Mouse (Mus musculus): ENCODE measurements at regions not wholly inside any gene's neighbourhood (a gene's known extent, or its start where the extent isn't known, plus 50 kb on each side); places are given as distances from the start of the nearest gene placed in this dataset.
"Not testable (repeated sequence)": the region's sequence is repeated elsewhere in the genome, so short reads cannot be mapped to it uniquely, and the experiment has no call there.

DNA sequence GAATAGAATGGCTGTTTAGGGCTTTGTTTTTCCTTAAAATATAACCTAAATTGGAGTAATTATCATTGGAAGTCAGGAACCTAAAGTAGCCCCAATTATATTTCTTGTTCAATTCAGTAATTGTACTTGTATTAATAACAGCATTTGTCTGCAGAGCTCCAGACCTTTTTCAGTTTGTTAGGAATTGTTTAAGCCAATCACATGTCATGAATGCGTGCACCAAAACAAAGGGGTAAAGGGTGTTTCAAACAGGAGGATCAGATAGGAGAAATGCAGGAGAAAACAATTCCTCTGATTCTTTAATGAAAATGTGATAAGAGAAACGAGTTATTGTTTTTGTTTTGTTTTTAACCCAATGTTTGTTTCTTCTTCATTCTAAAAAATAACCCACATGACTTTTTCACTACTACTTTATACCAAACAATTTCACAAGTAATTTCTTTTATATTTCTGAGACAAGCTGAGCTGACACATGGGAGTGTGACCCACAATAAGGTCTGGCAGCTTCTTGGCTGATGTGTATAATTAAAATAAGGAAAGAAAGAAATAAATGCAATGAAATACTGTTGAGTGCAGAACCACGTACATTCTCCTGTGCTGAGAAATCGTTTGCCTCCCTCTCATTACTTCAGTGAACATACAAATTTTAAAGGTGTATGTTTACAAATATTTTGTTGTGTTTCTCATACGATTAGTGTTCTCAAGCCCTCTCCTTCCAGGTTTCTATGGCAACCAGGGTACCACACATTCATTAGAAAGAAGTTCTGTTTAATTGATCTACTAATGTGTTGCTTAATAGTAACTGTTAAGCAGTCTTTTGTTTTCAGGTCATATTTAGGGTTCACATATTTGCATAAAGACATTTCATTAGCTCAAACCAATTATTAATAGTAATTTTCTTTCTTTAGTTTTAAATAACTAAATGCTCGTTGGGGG, 397.7 kb downstream of the Isl1 start:
- no peak for DNase-seq (ENCODE audit: low read depth, low spot score)

- no peak for DNase-seq (ENCODE audit: low read depth, low spot score)
Observed at GRCm38 (mm10) chr13:115910866-115911449, 398.5 kb downstream of the Isl1 start.

DNA sequence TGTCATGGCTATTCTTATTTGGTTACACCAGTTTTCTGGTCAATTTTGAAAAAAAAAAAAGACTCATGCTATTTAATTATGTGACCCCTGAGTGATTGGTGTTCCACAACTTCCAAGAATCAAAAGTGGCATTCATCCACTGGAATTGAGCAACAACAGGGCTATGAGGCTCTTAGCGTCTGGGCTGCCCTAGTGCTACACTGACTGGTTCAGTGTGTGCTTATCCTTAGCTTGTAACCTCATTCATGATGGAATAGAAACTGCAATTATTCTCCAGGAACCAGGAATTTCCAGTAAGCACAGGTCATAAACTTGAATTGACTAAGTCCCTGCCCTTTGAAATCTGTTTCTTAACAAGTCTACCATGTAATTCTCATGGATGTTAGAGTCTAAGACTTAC, 428.9 kb downstream of the Isl1 start:
- no peak for DNase-seq (ENCODE audit: low read depth, low spot score)

DNA sequence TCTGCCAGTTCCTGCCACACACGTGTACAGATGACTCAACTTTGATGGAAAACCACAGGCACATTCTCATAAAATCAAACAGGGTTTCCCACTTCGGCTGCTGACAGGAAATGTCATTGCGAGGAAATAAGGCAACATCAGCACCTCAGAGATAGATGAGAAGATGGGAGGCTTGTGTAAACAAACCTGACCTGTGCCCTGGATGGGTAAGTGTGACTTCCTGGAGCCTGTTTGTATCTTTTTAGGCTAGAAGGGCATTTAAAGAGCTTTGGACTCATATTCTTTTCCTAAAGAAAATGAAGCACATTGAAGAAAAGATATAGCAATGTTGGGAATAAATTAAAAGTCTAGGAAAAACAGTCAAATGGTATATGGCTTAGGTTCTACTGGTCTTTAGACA, 449.0 kb downstream of the Isl1 start:
- DNase-seq (ENCODE audit: low read depth, low spot score), result no peak

GRCm38 (mm10) chr13:115856632-115857031, 452.9 kb downstream of the Isl1 start:
- no peak for DNase-seq (ENCODE audit: low read depth, low spot score)

DNA sequence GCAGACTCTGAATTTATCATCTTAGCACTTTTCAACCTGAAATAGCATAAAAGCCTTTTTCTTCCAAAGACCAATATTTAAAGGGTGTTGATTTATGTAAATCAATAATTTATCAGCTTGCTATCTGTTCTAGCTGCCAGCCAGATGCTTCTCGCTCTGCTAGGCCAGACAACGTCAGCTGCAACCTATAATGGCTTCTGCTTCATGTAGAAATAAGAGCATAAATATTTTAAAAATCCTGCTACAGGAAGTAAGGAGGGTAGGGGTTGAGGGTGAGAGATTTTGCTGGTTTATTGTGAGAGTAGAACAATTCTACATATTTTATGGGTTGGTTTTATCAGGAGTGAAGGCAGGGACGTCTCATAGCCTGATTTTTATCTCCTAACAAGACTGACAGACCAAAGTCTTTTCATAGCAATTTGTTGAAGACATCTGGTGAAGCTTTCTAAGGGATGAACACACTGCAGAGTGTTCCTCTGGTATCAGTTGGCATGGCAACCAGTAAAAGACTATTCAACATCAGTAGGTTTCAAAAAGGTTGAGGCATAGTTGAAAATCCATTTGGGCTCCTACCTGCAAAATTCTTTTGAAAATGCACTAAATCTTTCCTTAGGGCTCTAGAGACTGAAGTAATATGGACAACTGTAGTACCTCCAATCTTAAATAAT, 456.7 kb downstream of the Isl1 start:
- DNase-seq (ENCODE audit: low read depth, low spot score), result no peak

DNA sequence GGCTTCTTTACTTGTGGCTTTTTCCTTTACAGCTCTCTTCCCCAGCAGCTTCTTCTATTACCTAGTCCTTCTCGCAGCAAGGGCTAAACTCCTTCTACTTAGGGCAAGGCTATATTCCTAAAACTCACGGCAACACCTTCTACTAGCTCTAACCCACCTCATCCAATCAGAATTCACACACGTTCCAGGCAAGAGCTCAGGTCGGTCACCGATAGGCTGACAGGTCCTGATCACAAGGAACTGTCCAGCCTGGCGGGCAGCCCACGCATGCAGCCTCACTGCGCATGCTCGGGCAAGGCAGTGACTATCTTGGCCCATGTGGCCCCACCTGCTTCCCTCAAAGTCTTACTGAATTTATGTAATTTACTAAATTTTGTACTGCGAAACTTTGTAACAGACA, 466.4 kb downstream of the Isl1 start:
- no peak for DNase-seq (ENCODE audit: low read depth, low spot score)

DNA sequence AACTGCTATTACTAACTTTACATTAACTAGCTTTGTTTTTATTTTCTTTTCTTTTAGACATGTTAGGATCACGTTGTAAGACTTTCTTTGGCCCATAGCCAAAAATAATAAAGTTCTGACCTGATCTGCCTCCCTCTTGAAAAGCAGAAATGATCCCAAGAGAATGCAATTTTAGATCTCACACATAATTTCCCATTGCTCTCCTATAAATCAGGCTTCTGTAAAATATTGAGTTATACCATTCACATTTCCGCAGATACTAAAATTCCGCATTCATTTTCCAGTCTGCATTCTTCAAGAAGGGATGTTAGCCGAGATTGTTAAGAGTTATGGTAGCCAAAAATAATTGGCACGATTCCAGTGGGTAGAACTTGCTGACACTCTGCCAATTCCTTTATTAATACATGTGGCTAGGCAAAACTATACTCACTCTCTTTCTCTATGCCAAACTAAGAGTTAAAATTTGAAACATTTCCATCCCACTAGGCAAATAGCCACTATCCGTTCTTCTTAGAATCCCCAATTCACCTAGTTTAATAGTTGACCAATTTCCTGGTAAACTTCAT, 473.2 kb downstream of the Isl1 start:
- no peak for DNase-seq (ENCODE audit: low read depth, low spot score)

DNA sequence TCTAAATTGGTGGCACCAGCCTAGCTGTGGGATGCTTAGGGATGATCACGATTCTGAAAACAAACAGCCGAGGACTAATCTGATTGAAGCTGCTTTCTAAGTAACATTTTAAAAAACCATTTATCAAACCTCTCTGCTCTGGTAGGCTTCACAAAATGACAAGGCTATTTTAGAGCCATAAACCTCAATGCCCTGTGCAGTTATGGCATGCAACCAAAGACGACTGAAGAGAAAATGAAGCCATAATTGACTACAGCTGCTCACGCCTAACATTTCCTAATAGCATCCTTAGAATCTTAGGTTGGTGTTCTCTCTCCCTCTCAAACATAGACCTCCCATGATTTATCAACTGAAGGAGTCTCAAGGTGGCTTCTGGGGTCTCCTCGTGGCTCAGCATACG, 484.3 kb downstream of the Isl1 start:
- no peak for DNase-seq (ENCODE audit: low read depth, low spot score)

DNA sequence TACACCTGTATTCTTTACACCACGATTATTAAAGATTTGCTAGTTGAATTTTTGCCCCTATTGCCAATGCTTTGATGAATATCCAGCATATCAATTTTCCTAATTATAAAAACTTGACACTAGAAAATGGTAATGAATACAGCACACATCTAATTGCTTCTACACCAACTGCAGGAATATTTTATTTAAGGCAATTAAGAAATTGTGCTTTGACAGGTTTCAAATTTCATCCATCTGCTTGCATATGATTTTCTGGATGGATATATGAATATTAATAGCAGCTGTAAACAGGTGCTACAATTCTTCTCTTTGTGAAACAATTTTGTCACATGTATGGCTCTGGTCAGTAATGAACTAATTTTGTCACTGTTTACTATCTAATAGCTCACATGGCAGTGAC, 487.0 kb downstream of the Isl1 start:
- no peak for DNase-seq (ENCODE audit: low read depth, low spot score)

DNA sequence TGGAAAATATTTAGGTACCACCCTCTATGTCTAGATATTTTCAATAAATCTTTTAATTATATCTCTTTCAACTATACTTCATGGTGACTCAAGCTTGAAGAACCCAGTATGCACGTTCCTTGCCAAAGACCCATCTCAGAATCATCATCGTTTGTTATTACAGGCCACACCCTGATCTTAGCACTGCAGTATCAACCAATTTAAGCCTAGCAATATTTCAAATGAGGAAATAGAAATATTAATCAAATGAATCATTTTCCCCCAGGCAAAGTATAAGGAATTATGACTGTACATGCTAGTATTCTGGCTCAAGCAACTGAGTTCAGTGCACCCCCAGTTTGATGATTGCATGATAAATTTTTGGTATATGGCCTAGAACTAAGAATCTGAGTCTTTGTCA, 495.3 kb downstream of the Isl1 start:
- DNase-seq (ENCODE audit: low read depth, low spot score), result no peak

GRCm38 (mm10) chr13:115799294-115799693, 510.2 kb downstream of the Isl1 start:
- no peak for DNase-seq (ENCODE audit: low read depth, low spot score)

GRCm38 (mm10) chr13:115751271-115751670, 558.2 kb downstream of the Isl1 start:
- DNase-seq (ENCODE audit: low read depth, low spot score), result no peak

DNA sequence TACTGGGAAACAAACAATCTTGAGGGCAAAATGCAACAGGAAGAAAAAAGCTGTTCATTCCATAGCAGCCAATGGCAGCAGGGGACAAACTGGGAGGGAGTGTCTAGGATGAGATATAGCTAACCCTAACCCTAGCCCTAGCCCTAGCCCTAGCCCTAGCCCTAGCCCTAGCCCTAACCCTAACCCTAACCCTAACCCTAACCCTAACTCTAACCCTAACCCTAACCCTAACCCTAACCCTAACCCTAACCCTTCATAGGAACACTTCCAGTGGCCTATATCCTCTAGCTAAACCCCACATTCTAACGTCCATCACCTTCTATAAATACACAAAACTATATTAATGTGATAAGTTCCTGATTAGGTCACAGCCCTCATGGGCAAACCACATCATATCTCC, 567.4 kb downstream of the Isl1 start:
- not testable (repeated sequence) for DNase-seq (ENCODE audit: low read depth, low spot score)

GRCm38 (mm10) chr13:115727986-115728385, 581.5 kb downstream of the Isl1 start:
- DNase-seq (ENCODE audit: low read depth, low spot score), result no peak

GRCm38 (mm10) chr13:115725356-115725952, 584.0 kb downstream of the Isl1 start:
- no peak for DNase-seq (ENCODE audit: low read depth, low spot score)

- DNase-seq (ENCODE audit: low read depth, low spot score), result no peak
Observed at GRCm38 (mm10) chr13:115719276-115719675, 590.2 kb downstream of the Isl1 start.

GRCm38 (mm10) chr13:115718859-115719258, 590.6 kb downstream of the Isl1 start:
- DNase-seq (ENCODE audit: low read depth, low spot score), result no peak

DNA sequence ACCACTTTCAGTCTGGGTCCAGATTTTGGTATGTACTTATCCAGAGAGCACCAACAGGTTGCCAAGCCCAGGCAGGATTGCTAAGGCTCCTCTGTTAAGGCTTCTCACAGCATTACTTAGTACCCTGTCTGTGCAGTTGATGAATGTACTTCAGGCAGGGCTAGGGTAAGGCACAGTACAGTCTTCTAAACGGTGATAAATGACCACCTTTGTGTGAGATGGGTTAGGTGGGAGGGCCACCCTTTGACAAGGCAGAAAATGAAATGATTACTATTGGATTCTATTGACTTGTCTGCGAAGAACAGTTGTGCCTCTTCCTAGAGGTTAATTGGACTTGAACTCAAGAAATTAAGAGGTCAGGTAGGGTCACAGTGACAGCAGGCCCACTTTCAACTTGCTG, 594.4 kb upstream of the Itga1 start:
- DNase-seq (ENCODE audit: low read depth, low spot score), result no peak

- no peak for DNase-seq (ENCODE audit: low read depth, low spot score)
Observed at GRCm38 (mm10) chr13:115687426-115687825, 585.7 kb upstream of the Itga1 start.

DNA sequence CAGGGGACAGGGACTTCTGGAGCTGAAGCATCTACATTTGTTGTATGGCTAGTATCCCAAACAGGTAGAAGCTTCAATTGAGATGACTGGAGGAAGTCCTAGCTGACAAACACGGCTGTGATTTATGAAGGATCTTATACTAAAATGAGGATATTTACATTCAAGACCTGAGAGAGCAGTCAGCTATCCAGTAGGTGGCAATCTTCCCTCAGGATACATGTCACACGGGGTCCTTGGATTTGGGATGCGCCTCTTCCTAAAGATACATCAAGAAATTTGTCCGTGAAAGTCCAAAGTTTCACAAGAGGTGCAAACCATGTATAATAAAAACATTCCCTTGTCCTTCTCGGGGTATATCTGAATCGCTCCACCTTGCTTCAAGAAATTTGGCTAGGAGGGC, 577.8 kb upstream of the Itga1 start:
- no peak for DNase-seq (ENCODE audit: low read depth, low spot score)

DNA sequence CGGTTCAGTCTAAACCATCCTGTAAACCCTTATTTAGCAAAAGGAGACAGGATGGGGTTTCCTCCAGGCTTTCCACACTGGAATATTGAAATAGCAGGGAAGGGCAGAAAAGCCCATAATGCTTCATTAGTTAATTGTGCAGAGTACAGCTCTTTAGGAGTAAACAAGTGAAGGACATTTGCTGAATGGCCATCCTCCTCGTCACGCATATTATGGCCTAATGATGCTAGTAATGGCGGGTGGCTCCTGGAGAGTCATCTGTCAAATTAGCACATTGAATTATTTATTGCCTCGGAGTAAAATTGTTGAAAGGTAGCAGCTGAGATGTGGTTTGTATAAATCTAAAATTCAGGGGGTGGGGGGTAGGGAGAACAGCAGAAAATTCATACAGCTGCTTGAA, 575.1 kb upstream of the Itga1 start:
- DNase-seq (ENCODE audit: low read depth, low spot score), result no peak
